Mouse (Mus musculus) urinary bladder, postnatal 4 days (tissue): ENCODE measurements around the gene Krt81.
A peak's percentile ranks its signal among the peaks of the same experiment; 100 is the strongest.

Experiments used
- DNase-seq, 2 experiments: peaks; one replicate each; pipeline ENCODE4 v3.0.0; 2021 to 2022; ENCODE audit warnings: low spot score in 2 of 2

Krt81 gene

DNA sequence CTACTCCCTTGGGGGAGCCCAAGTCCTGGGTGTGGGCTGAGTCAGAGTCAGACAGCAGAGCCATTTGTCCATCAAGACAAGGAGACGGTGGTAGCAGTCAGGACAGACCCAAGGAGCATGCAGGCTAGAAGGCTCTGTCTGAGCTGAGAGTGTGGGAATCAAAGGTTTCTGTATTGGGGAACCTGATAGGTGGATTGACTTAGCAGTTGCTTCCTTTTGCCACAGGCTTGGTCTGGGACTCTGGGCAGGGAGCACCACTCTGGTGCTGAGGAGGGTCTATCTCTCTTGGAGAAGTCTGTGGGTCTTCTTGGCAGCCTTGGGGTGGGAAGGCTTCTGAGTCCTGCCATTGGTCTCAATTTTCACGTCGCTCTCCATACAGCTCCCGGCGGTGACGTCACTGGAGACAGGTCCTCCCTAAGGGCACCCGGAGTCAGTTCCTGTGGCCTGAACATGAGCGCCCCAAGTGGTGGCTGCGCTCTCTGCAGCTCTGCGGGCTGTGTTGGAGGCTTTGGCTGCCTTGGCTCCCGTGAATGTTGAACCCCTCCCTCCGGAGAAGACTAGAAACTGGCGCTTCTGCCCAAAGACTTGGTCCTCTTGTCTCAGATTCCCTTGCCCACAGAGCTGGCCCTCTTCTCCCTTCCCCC lies 10.3 kb downstream of the Krt81 start:
- peak; percentile 54 to 87 for DNase-seq

DNA sequence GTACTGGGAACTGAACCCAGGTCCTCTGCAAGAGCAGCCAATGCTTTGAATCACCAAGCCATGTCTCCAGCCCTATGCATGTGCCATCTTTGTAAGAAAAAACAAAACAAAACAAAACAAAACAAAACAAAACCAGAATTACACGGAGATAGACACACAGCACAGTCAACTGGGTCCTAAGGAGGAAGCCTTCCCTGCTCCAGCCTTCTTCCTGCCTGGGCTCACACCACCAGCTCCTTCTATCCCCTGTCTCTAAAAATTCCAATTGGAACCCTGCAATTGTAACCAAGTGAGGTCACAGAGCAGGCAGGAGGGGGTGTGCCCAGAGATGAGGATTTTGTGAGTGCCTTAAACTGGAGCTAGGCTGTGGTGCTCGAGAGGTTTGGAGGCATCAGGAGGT lies 16.1 kb downstream of the Krt81 start, which contains the start of gene Krt88:
Gene Krt88 (plus strand): TSS at position 301 of the 400 bp plus-strand sequence.
- DNase-seq: no peak

DNA sequence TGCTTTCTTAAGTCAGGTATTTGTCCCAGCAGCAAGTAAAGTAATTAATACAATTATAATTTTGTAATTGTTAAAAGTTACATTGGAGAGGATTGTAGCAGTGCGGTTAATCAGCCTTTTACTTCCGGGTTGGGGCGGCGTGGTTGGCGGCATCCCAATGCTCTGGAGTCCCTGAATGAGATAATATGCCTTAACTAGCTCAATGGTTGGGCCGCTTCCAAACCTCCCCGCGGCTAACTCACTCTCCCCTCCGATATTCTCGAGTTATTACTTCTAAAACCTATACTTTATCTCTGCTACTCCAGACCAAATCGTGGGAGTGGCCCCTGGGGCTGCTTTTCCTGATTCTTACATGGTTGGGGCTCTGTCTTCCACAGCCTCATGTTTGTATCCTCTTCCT lies 17.0 kb downstream of the Krt81 start:
- no peak for DNase-seq

DNA sequence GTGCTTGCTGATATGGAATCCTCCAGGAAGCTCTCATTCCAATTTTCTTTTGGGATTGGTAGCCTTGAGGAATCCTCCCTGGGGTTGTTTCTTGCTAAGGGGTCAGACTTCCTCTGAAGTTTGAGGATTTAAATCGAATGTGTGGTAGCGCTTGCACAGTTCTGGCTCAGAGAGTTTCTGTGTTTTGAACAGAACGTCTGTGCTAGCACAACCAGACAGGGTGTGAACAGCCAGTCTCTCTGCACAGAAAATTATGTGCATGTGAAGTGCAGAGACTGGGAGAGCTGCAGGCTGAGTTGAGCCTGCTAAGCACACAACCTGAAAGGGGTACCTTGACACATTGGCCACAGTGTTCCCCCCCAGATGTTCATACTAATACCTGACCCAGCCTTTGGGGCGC lies 22.7 kb downstream of the Krt81 start:
- DNase-seq: no peak

DNA sequence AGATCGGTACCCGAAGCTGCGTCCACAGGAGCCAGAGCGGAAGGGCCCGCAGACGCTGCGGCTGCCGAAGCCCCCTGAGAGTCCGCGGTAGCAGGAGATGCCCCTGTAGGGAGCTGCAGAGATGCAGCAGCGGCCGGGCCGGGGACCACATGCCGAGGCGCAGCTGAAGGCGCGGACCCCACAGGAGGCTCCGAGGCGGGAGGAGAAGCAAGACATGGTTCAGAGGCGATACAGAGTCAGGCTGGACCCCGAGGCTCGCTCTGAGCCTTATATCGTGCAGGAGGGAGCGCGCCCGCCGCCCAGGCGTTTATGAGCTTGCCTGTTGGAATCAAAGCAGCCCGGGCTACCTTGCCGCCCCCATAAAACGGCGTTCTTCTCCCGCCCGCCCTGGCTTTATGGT lies 25.0 kb downstream of the Krt81 start, which contains the start of gene Krt87:
Gene Krt87 (minus strand): TSS at position 250 of the 400 bp plus-strand sequence.
- DNase-seq: no peak

DNA sequence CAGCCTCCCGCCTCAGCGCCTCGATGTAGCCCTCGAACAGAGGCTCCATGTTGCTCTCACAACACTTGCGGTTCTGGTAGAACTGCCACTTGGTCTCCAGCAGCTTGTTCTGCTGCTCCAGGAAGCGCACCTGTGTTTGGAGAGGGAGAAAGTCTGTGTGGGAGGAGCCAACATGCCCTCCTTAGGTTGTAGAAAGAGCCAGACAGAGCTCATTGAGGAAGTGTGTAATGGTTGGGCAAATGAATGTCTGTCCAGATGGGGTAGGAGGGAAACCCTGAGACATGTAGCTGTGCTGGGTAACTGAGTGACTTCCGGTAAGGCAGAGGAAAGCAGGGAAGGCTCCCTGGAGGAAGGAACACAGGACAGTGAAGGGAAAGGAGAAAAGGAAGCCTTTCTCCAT lies 26.9 kb downstream of the Krt81 start:
- no peak for DNase-seq

DNA sequence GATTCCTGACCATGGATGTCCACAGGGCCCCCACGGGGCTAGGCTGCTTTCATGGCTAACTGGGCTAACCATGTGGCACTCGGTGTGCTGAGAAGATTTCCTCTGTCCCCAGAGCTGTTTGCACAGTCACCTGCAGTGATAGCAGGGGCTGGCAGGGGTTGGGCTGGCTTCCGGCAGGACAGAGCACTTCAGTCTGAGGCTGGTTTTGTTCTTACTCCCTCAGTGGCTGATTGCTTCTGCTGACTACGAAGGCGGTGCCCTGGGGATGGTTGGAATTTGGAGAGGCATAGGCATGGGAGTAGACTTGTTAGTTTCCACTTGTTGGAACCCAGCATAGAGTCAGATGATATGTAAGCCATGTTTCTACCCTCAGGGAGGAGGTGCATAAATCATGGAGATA lies 38.6 kb downstream of the Krt81 start:
- no peak for DNase-seq

DNA sequence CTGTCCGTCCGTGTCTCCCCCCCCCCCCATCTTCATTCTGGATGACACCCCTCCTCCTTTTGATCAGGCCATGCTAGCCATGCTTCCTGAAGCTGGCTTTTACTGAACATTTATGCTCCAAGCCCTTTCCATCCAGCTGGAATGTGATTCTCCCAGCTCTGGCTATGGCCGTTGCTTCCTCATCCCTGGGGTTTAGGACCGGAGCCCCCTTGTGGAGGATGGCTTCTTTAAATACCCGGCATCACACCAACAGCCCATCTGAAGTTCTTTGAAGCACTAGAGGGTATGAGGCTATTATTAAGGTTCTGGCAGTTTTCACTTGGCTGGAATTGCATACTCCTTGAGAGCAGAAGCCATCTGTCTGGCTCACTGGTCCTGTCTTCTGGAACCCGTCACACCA lies 42.6 kb downstream of the Krt81 start:
- DNase-seq: no peak

DNA sequence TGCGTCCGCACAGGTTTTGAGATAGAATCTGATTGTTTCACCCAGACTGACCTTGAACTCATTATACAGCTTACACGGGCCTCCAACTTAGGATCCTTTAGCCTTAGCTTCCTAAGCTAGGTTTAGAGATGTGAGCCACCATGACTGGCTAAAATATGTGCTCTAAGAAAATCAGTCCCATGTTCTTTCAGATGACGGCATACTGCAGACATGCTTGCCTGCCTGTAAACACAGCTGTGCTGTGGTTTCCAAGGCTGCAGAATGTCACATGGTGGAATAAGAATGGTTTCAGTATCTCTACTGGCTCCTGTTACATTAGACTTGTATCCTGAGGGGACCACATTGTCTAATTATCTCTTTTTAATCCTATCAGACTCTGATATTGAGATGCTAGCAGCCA lies 44.6 kb downstream of the Krt81 start:
- no peak for DNase-seq

DNA sequence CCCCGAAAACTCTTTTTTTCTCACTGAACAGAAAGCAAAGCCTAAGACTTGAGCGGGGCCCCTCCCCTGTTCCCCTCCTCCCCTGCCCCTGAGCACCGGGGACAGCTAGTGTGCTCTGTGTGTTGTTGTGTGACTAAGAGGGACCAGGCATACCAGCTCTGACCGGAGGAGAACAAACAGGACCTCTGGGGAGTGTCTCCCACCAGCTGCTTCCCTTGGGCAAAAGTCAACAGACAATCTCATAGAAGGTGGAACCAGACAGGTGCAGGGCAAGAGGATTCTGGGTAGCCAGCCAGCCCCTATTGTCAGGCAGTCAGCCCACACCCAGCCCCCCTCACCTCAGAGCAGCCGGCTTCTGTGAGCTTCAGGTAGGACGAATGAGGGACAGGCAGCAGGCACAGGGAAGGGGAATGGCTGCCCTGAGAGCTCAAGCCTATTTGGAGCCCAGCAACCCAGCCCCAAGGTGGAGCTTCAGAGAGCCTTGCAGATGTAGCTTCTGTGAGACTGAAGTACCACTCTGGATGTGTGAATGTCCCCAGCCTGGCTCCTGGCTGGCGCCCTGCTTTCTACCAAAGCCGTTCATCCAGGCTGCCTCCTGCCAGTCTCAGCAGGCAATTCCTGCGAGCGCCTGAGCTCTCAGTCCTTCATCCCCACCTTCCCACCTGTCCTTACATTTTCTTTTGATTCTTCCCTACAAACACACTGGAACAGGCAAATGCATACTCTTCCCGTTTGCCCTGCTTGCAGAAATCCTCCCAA lies 48.6 kb downstream of the Krt81 start:
- DNase-seq: no peak

DNA sequence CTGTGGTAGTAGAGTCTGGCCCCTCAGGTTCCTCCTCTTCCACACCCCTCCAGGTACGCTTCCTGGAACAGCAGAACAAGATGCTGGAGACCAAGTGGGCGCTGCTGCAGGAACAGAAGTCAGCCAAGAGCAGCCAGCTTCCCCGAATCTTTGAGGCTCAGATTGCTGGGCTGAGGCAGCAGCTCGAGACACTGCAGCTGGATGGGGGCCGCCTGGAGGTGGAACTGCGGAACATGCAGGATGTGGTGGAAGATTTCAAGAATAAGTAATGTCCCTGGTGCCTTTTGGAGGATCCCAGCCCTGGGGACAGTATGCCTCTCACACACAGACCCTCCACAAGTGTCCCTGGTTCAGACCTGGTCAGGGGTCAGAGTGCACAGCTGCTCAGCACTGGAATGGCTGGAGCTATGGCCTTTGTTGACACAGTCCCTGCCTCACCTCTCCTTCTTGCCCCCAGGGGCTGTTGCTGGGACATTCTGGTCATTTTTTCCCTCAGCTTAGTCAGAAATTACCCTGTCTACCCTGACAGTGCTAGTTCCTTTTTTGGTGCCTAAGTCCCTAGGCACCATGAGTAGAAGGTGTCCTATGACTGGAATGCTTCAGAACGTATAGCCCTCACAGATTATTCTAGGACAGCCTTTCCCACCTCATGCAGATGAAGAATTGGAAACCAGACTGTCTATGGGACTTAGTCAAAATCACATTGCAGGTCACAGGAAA lies 49.5 kb downstream of the Krt81 start:
- DNase-seq: no peak

DNA sequence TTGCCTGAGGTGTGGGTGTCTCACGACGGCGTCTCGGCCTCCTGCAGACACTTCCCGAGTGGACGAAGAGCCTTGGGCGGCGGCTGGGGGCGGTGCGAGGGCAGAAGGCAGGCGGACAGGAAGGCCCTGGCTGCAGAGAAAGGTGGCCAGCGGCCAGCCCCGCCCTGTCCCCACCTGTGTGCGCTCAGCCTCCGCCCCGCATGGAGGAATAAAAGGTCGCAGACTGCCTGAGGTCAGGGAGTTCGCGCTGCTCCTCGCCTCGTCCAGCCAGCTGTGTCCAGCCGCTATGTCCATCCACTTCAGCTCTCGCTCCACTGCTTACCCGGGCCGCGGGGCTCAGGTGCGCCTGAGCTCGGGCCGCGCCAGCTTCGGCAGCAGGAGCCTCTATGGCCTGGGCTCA lies 51.4 kb downstream of the Krt81 start:
- peak in 1 of 2 experiments; percentile 62 for DNase-seq

DNA sequence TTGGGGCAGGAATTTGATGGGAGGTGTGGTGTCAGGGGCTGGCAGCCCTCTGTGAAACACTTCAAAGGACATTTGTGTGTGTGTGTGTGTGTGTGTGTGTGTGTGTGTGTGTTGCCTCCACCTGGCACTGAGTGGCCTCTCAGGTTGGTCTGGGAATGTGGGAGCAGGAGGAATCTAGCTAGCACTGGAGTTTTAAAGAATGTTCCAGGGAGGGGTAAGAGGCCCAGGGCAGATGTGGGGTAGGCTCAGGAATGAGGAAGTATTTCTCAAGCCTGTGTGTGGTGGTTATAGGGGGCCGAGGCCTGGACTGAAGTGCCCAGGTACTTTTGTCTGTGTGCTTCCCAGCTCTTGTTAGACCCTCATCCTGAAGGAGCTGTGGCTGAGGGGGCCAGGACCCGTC lies 52.8 kb downstream of the Krt81 start, which contains the start of gene Krt7:
Gene Krt7 (plus strand): TSS at position 269 of the 400 bp plus-strand sequence.
- no peak for DNase-seq
